Mouse (Mus musculus) heart, embryonic 16.5 days (tissue): ENCODE results near the gene Abl2. TPM values are rescaled to one million over a fixed set of nuclear protein-coding genes. Genes with fewer than 3 reads are reported as not detected.
"Not testable (repeated sequence)": the region's sequence is repeated elsewhere in the genome, so short reads cannot be mapped to it uniquely, and the experiment has no call there.

Source experiments
- ATAC-seq: fragments of 200-750 bp; cut with Nextera tagmentation; replicated peaks from 2 replicates; pipeline ENCODE4 v1.8.0; 2017; ENCODE audit warnings: moderate number of reproducible peaks; ENCODE audit not compliant: insufficient read depth, low FRiP score; ENCODE audit errors: extremely low read depth
- H3K27ac ChIP-seq: fragments of 300-500 bp; sonication (generic); 2 replicates; pipeline ENCODE4 v1.5.1; 2014; ENCODE audit warnings: mild to moderate bottlenecking, low read length, control low read depth, moderate library complexity
- H3K27me3 ChIP-seq: fragments of 300-500 bp; sonication (generic); 2 replicates; pipeline ENCODE4 v1.6.1; 2014; ENCODE audit warnings: low read length, mixed read lengths; ENCODE audit not compliant: control insufficient read depth, insufficient read depth
- H3K36me3 ChIP-seq: fragments of 300-500 bp; sonication (generic); 2 replicates; pipeline ENCODE4 v1.6.1; 2014; ENCODE audit not compliant: control insufficient read depth, insufficient read depth
- H3K4me1 ChIP-seq: fragments of 300-500 bp; sonication (generic); 2 replicates; pipeline ENCODE4 v1.6.1; 2014; ENCODE audit warnings: low read length, mixed read lengths; ENCODE audit not compliant: control insufficient read depth, insufficient read depth
- H3K4me2 ChIP-seq: fragments of 300-500 bp; sonication (generic); 2 replicates; pipeline ENCODE4 v1.6.1; 2014; ENCODE audit warnings: low read depth, mild to moderate bottlenecking, control low read depth, low read length
- H3K4me3 ChIP-seq: fragments of 300-500 bp; sonication (generic); 2 replicates; pipeline ENCODE4 v1.5.1; 2014; ENCODE audit warnings: mild to moderate bottlenecking, control low read depth, low read length
- H3K9ac ChIP-seq: fragments of 300-500 bp; sonication (generic); 2 replicates; pipeline ENCODE4 v1.6.1; 2014; ENCODE audit warnings: low read length, control low read depth
- H3K9me3 ChIP-seq: fragments of 300-500 bp; sonication (generic); replicated peaks from 2 replicates; pipeline ENCODE4 v1.6.1; 2016; ENCODE audit warnings: low read length; ENCODE audit not compliant: control insufficient read depth
- WGBS: fragments of 180-500 bp; shearing (Covaris S2); extraction: QIAGEN DNeasy Blood & Tissue Kit; methylation state at CpG from one replicate; pipeline ENCODE4 v1.1.7; 2014; 5-methylcytosine and 5-hydroxymethylcytosine counted together
- polyA plus RNA-seq: library from polyadenylated mRNA; unstranded; fragments of >200 nt; fragmentation: Nextera tagmentation; extraction: Ambion mirVana; gene quantifications from 2 replicates; pipeline ENCODE4 v1.2.1, GENCODE M21; 2015

Abl2 gene
- 2.7 TPM in 2 replicates for polyA plus RNA-seq

- ATAC-seq, result peak; percentile 97
- no peaks in the 10 kb centered on the region for H3K9me3 ChIP-seq
- peaks cover 6% of the 10 kb centered on the region; the same call in 1 of the 2 replicates for H3K4me1 ChIP-seq
- H3K36me3 ChIP-seq, result no peaks in the 10 kb centered on the region
- H3K9ac ChIP-seq, result peak within 1 kb of the TSS; percentile 99
- peak within 1 kb of the TSS; percentile 70 for H3K4me2 ChIP-seq
- WGBS, result 9% methylated on average over 56 of the region's 60 CpGs
- H3K27me3 ChIP-seq, result no peaks in the 10 kb centered on the region
- peak within 1 kb of the TSS; percentile 97 for H3K4me3 ChIP-seq
- peak within 1 kb of the TSS; percentile 91 for H3K27ac ChIP-seq
Measured at GRCm38 (mm10) chr1:156558024-156558930, at the start of gene Abl2. Gene Abl2, plus strand, starts transcription at chr1:156558786.

DNA sequence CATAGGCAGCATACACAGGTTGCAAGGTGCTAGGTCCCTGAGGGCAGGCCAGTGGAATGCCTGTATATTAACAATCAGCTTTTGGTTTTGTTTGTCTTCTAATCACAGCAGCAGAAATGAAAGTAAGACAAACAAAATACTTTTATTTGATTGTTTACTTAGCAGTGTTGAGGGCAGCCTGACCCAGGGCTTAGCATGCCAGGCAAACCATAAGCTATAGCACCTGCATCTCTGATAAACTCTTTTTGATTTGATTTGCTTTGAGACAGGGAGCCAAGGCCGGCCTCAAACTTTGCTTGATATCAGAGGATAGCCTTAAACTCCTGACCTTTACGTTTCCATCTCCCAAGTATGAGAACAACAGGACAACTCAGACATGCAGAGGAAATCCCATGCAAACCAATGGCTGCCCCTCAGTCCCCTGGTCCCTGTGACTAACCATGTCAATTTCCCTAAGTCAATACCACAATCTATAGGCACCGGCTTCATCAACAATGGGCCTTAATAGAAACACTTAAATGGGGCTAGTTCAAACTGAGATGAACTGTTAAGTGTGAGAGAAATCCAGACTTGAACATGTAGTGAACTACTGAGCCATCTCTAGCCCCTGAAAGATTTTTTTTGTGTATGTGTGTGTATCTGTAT is 38.3 kb upstream of the Abl2 start:
- H3K4me3 ChIP-seq, result no peak overlapping the region
- H3K4me1 ChIP-seq, result no peaks in the 10 kb centered on the region
- no peak overlapping the region for H3K27ac ChIP-seq
- no peaks in the 10 kb centered on the region for H3K27me3 ChIP-seq
- no peak for ATAC-seq
- no peaks in the 10 kb centered on the region for H3K9me3 ChIP-seq
- no peak overlapping the region for H3K4me2 ChIP-seq
- H3K9ac ChIP-seq, result no peak overlapping the region
- 65% methylated on average over 3 of the region's 3 CpGs for WGBS
- H3K36me3 ChIP-seq, result no peaks in the 10 kb centered on the region

DNA sequence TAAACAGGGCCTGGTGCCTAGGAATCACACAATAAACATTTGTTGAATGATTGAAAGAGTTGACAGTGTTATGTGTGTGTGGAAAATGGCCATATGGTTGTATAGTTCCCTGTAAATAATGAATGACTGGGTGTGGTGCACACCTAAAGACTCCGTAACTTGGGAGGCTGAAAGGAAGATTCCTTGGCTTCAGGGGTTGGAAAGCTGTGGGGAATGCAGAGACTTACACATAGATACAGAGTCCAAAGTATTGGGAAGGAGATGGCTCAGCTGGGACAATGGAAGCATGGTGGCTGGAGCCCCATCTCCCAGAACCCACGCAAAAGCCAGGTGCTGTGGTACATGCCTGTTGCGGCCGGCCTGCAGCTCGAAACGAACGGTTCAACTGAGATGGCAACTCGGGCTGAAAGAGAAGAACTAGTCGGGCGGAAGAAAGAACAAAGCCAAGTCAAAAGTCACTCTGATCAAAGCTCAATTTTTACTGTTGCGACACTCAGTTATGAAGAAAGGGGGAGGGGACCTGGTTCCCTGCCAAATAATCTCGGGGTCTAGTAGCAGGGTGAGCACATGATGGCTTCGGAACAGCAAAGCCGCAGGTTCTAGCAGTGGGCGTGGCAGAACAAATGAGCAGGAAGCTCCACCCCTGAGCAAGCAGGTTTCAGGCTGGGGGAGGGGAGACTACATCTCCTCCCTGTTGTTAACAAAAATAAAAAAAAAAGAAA is 36.6 kb upstream of the Abl2 start:
- no peak for ATAC-seq
- Histone ChIP-seq H3K4me3 (no peak overlapping the region), H3K27ac (no peak overlapping the region), H3K27me3 (no peaks in the 10 kb centered on the region), H3K9ac (no peak overlapping the region), H3K4me2 (no peak overlapping the region), H3K9me3 (no peaks in the 10 kb centered on the region), H3K36me3 (no peaks in the 10 kb centered on the region), H3K4me1 (no peaks in the 10 kb centered on the region)
- WGBS, result 67% methylated on average over 15 of the region's 15 CpGs

- ATAC-seq, result peak; percentile 81
Measured at GRCm38 (mm10) chr1:156523842-156524241, 34.7 kb upstream of the Abl2 start, which contains the start of gene Gm10031. Gene Gm10031, plus strand, starts transcription at chr1:156524012.

GRCm38 (mm10) chr1:156532476-156533175 is 26.0 kb upstream of the Abl2 start:
- not testable (repeated sequence) for H3K4me3 ChIP-seq, H3K9ac ChIP-seq, H3K36me3 ChIP-seq, H3K4me2 ChIP-seq, H3K4me1 ChIP-seq, H3K27ac ChIP-seq, H3K9me3 ChIP-seq, H3K27me3 ChIP-seq, ATAC-seq
- WGBS, result 80% methylated on average over 16 of the region's 16 CpGs

More at GRCm38 (mm10) chr1:156523842-156524241, 34.7 kb upstream of the Abl2 start, which contains the start of gene Gm10031:
- H3K9ac ChIP-seq, H3K4me1 ChIP-seq, H3K27me3 ChIP-seq, H3K4me3 ChIP-seq, H3K9me3 ChIP-seq, H3K4me2 ChIP-seq, H3K36me3 ChIP-seq, H3K27ac ChIP-seq: not testable (repeated sequence)
- WGBS, result 89% methylated on average over 21 of the region's 22 CpGs

- WGBS, result 83% methylated on average over 3 of the region's 3 CpGs
- Histone ChIP-seq H3K4me1 (no peaks in the 10 kb centered on the region), H3K36me3 (no peaks in the 10 kb centered on the region), H3K27me3 (no peaks in the 10 kb centered on the region), H3K4me3 (no peak overlapping the region), H3K9me3 (no peaks in the 10 kb centered on the region), H3K9ac (no peak overlapping the region), H3K4me2 (no peak overlapping the region), H3K27ac (no peak overlapping the region)
- no peak for ATAC-seq
Measured at GRCm38 (mm10) chr1:156533483-156533882, 25.1 kb upstream of the Abl2 start.

GRCm38 (mm10) chr1:156533911-156534310 is 24.7 kb upstream of the Abl2 start:
- 81% methylated on average over 4 of the region's 4 CpGs for WGBS
- no peaks in the 10 kb centered on the region for H3K4me1 ChIP-seq
- no peak for ATAC-seq

GRCm38 (mm10) chr1:156537031-156537430 is 21.6 kb upstream of the Abl2 start:
- H3K4me1 ChIP-seq, result no peaks in the 10 kb centered on the region
- ATAC-seq, result no peak
- 63% methylated on average over 2 of the region's 2 CpGs for WGBS

More at GRCm38 (mm10) chr1:156533911-156534310, 24.7 kb upstream of the Abl2 start:
- Histone ChIP-seq H3K36me3 (no peaks in the 10 kb centered on the region), H3K27me3 (no peaks in the 10 kb centered on the region), H3K9ac (no peak overlapping the region), H3K27ac (no peak overlapping the region), H3K4me2 (no peak overlapping the region), H3K4me3 (no peak overlapping the region), H3K9me3 (no peaks in the 10 kb centered on the region)

More at GRCm38 (mm10) chr1:156537031-156537430, 21.6 kb upstream of the Abl2 start:
- Histone ChIP-seq H3K27me3 (no peaks in the 10 kb centered on the region), H3K27ac (no peak overlapping the region), H3K9ac (no peak overlapping the region), H3K4me2 (no peak overlapping the region), H3K36me3 (no peaks in the 10 kb centered on the region), H3K9me3 (no peaks in the 10 kb centered on the region), H3K4me3 (no peak overlapping the region)
